Mouse (Mus musculus): ENCODE data around the gene 4933406M09Rik.

The 4933406M09Rik gene

DNA sequence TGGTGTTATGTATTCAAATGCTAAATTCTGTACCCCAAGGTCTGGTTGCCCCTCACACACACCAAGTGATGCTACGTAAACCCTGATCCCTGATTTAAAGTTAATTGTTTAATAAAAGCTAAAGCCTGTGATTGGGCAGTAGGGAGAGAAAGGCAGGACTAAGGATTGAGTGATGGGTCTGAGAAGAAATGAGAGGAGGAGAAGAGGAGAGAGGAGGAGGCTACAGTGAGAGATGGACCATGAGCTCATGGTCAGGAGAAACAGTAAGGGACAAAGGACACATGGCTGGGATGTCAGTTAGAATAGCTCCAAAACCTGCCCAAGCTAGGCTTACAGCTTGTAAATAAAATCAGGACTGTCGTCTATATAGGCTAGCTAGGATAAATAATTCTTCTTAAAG lies 4.7 kb upstream of the 4933406M09Rik start:
- DNase-seq (ENCODE audit: low spot score in 2 of 2) = no peak

DNA sequence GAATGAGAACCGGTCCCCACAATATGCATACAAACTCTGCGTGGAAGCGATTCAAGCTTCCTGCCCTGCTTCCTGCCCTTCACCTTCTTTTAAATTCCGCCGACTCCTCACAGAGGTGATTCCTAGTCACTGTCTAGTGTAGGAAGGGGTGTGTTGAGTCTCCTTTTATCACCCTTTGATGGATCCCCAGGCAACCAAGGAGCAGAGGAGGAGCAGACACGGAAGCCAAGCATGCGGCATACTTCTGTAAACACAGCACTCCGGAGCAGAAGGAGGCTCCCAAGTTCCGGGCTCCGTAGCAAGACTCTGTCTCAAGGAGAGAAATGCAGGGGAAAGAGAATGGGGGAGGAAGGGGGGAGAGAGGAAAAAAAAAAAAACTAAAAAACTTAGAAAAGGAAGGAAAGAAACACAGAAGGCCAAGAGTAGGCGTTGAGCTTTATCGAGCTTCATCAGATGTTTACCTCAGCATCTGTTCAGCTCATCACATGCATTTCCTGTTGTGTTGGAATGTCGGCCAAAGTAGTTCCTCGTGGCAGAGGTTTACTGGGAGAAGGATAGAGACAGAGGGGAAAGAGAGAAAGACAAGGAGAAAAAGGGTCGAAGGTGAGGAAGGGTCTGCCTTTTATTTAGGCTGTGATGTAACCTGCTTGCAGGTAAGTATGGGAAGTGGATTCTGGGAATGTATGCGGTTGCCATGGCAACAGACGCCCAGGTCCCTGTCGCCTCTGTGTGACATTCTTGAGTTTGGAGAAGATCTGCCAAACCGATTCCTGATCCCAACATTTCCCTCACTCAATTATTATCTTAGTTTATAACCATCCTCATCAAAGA lies 3.7 kb upstream of the 4933406M09Rik start:
- DNase-seq (ENCODE audit: low spot score in 2 of 2) = no peak

DNA sequence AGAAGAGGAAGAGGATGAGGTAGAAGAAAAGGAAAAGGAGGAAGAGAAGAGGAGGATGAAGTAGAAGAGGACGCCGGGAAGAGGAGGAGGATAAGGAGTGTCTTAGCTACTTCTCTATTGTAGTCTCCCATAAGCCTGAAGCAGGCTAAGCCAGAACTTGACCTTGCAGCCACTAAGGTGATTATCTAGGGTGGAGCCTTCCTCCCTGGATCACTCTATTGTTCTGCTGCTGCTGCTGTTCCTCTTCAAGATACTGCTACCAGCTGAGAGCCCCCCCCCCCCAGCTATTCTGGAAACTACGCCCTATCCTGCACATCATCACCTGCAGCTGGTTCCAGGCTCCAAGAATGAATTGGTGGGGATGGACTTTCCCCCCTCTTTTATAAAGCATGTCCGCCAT lies 1.2 kb upstream of the 4933406M09Rik start:
- no peak for DNase-seq (ENCODE audit: low spot score in 2 of 2)

DNA sequence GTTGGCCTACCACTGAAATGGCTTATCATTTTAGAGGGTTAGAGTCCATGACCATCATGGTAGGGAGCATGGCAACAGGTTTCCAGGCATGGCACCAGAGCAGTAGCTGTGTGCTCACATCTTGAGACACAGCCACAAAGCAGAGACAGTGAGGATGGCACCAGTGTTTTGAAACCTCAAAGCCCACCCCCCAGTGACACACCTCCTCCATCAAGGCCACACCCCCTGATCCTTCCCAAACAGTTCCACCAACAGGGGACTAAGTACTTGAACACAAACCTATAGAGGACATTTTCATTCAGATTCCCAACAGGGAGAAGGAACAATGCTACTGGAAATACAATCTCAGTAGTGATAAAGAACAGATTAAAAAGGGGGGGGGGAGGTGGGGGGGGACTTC lies 564 bp upstream of the 4933406M09Rik start:
- DNase-seq (ENCODE audit: low spot score in 2 of 2) = no peak

DNA sequence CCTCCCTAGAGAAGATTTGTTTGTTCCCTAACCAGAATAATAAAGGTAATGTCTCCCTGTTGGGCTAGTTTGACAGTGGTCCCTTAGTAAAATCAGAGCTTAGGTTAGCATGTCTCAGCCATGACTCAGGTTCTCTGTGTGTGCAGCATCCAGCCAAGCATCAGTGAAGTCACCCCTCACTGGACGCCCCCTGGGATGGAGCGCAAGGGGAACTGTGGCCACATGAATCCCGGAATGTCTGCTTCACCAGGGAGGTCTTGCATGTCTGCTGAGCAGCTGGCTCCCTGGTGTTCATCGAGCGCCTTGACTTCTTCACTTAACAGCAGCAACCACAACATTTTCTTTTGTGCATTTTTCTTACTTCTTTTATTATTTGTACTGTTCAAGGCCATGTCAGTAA lies 8.1 kb downstream of the 4933406M09Rik start:
- DNase-seq (ENCODE audit: low spot score in 2 of 2) = no peak

DNA sequence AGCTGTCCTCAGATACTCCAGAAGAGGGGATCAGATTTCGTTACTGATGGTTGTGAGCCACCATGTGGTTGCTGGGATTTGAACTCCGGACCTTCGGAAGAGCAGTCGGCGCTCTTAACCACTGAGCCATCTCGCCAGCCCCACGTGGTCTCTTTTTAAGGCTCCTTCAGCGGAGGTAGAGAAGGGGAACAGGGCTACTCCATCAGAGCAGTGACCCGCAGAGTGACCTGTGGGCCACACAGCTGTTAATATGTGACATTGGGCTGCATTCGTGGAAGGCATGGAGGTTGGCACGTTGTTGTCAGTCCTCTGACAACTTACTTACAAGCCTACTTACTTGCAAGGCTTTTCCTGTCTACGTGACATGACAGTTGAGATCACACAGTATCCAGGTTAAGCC lies 12.5 kb downstream of the 4933406M09Rik start:
- no peak for DNase-seq (ENCODE audit: low spot score in 2 of 2)

DNA sequence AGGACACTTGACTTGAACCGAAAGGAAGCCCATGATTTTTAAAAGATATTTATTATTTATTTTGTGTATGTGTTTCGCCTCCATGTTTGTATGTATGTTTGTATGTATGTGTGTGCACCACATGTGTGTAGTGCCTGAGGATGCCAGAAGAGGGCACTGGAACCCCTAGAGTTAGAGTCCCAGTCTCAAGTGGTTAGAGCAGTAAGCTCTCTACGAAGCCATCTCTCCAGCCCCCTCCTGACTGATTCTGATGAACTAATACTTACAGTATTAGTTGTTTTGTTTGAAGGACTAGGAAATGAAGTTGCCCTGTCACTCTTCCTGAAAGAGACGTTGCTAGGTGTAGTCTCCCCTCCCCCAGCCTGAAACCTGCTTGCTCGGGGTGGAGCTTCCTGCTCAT lies 14.0 kb downstream of the 4933406M09Rik start:
- no peak for DNase-seq (ENCODE audit: low spot score in 2 of 2)

DNA sequence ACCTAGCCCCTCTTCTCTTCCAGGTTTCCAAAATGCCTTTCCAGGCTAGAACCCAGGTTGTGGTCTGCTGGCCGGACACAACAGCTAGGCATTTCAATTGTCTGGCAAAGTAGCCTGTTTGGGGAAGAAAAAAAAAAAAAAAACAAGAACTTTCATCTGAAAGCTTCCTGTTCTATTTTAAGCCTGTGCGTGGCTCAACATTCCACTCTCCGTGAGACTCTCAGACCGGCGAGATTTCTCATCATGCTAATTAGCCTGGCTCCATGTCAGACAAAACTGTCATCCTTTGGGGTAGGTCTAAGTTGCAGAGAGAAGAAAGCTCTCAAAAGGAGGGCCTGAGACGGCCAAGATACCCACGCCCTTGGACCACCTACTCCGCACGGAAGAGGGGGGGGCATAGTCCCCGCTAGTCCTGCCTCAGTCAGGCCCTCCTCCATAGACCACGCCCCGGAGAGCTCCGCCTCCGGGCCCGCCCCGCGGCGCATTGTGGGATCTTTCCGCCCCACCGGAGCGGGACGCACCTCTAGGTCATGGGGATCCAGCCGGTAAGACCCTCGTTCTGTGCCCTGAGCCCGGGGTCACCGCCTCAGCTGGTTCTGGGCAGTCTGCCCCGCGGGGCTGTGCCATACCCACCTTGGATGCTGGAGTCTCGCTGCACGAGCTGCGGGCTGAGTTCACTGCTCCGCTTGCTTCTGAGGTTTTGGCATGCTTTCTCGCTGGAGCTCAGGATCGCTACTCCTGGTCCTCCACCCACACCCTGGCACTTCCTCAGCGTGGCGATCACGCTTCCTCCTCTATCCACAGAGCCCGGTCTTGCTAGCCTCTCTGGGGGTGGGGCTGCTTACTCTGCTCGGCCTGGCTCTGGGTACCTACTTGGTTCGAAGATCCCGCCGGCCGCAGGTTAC lies 20.0 kb downstream of the 4933406M09Rik start, which contains the start of gene Cyb5r1:
TSS of gene Cyb5r1 (plus strand) at position 51 of the 905 bp plus-strand sequence.
- DNase-seq (ENCODE audit: low spot score in 2 of 2) = peak; percentile 65 to 80

DNA sequence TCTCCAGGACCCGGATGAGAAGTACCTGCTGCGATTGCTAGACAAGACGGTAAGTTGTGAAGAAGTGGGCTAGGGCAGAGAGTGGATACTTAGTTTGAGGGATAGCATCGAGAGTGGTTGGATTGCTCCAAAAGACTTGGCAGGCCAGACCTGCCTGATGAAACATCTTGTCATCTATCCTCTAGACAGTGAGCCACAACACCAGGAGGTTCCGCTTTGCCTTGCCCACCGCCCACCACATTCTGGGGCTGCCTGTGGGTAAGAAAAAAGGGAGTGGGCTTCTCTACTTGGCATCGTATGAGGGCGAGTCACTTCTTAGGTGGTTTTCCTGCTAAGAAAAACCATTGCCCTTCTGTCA lies 20.7 kb downstream of the 4933406M09Rik start:
- DNase-seq (ENCODE audit: low spot score in 2 of 2) = no peak

DNA sequence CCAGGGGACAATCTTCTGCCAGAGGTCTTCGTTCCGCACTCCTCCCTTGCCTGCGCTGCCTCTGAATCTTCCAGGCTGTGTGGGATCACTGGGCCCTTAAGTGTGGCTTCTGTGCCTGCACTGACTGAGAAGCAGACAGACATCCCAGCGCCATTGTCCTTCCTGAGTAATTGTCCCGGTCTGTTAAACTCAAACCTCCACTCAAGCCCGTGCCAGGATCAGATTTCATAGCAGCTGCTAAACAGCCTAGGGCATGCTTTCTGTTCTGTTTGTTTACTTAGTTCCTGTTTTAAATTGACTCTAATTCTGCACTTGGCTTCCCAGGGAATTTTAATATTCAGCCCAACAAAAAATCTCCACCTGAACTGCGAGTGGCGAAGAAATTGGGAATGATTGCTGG lies 22.3 kb downstream of the 4933406M09Rik start:
- no peak for DNase-seq (ENCODE audit: low spot score in 2 of 2)

DNA sequence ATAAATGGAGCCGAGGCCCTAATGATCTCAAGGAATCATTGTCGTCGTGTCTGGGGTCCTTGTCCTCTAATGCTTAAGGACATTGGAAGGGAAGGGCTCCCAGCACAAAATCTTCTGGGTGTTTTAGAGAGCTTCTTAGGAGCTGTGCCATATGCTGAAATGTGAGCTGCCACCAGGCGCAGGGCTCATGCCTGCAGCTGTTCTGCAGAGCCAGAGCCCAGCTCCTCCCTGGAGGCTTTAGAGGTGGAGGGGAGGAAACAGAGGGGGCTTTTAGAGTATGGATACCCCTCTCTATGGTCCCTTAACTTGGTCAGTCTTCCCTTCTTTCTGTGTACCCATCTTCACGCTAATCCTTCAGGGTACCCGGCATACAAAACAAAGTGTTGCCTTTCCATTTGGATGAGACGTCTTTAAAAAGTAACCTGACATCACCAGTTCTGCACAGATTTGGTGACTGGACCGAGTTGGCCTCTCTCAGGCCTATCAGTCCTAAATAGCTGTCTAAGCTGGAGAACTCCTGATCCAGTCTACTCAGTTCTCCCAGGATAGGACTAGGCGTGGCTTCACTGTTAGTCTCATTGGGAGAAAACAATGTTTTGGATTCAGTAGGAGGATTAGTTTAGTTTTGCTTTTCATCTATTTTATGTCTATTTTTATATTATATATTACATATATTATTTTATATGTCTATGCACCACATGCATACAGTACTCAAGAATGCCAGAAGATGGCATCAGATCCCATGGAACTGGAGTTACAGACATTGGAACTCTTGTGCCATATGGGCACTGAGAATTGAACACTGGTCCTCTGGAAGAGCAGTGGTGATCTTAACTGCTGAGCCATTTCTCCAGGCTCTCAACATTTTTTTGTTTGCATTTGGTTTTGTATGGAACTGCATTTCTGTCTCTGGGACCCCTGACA lies 26.2 kb downstream of the 4933406M09Rik start:
- DNase-seq (ENCODE audit: low spot score in 2 of 2) = no peak

DNA sequence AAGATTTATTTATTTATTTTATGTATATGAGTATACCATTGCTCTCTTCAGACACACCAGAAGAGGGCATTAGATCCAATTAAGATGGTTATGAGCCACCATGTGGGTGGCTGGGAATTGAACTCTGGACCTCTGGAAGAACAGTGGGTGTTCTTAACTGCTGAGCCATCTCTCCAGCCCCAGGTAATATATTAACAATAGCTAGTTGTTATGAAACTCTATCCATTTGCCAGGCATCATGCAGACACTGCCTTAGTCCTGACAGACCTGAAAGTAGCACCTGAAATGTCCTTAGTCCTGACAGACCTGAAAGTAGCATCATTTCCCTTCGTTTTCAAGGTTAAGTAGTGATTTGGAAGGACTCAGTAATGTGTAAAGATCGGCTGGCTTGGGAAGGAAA lies 28.3 kb downstream of the 4933406M09Rik start:
- DNase-seq (ENCODE audit: low spot score in 2 of 2) = no peak

DNA sequence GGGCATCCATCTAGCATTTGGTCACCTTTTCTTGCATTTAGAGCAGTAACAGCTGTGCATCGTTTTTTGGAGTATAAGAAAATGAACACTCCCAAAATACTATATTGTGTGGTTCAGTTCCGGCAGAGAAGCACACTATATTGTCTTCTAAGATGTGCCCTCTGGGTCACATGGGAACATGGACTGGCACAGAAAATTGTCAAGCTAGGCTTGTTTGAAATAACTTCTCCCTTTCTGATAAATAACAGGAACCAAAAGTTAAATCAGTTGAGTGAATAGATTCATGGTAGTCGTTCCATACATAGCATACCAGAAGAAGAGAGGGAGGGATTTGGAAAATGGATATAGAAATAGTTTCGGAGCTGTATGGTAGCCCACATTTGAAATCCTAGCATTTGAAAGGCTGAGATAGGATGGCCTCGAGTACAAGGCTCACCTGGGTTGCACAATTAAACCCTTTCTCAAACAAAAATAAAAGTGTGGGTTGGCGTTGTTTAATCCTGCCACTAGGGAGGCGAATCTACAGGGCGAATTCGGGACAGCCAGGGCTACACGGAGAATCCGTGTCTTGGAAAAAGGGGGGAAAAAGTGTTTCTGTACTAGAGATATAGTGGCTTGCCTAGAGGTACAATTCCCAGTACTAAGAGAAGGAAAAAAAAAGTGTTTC lies 28.9 kb downstream of the 4933406M09Rik start:
- DNase-seq (ENCODE audit: low spot score in 2 of 2) = no peak

DNA sequence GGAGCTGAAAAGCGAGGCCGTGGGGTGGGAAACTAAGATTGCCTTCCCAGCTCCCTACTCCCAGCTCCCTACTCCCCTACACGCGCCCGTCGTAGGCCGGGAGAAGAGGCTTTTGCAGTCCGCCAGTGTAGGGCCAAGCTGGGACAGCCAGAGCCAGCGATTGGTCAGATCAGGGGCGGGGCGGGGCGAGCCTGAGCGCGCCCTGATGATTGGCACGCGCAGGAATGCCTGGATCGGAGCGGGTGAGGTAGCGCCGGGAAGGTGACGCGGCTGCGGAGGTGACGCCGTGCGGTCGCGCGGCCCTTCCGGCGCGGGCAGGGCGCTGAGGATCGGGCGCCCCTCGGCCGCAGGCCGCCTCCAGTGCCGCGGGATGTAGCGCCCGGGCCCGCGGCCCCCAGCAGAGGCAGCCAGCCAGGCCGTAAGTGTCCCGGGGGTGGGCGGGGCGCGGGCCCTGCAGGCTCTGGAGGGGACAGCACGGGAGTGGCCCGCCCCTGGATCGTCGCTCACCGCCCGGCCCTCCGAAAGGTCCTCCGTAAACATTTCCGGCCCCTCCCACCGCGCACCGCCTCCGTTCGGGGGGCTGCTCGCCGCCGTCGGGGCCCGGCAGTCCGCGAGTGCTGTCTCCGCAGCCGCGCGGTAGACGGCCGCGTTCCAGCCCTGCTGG lies 29.6 kb downstream of the 4933406M09Rik start, which contains the start of gene Adipor1:
TSS of gene Adipor1 (plus strand) at position 211 of the 664 bp plus-strand sequence.
- peak; percentile 93 to 97 for DNase-seq (ENCODE audit: low spot score in 2 of 2)

DNA sequence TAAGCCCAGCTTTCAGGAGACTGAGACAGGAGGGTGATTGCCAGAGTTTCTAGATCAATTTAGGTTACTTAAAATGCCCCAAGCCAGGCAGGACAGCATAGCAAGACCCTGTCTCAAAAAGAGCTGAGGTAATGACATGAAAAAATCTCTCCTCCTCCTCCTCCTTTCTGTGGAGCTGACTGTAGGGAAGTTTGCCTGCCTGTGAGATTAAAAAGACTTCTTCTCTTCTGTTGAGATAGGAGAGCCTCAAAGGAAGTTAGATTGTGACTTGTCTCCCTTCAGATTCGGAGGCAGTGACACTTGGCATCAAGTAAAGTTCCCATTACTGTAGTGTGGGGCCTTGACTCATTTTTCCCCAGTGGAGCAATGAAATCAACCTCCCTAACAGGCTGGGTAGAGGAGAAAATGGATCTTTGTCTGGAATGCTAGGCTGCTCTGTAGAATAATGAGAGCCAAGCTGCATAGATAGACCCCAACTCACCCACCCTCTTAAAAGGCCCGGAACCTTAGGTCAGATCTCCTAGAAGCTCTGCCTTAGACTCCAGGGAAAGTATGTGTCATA lies 32.8 kb downstream of the 4933406M09Rik start:
- DNase-seq (ENCODE audit: low spot score in 2 of 2) = no peak

DNA sequence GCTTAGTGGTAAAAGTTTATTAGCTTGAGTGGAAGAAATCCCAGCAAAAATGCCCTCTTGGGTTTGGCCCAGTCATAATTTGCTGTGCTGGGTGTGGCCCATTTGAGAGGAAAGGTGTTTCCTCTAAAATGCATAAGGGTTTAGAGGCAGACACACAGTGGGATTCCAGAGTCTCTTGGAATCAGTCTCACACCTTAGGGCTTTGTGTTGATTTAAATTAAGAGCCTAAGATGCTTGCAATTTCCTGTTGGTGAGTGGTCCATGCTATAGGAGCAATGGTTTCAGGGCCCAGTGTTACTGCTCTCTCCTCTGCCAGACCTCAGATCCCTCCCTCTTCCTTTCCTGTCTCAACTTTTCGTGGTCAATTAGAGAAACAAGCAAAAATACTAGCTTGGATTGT lies 33.4 kb downstream of the 4933406M09Rik start:
- no peak for DNase-seq (ENCODE audit: low spot score in 2 of 2)

DNA sequence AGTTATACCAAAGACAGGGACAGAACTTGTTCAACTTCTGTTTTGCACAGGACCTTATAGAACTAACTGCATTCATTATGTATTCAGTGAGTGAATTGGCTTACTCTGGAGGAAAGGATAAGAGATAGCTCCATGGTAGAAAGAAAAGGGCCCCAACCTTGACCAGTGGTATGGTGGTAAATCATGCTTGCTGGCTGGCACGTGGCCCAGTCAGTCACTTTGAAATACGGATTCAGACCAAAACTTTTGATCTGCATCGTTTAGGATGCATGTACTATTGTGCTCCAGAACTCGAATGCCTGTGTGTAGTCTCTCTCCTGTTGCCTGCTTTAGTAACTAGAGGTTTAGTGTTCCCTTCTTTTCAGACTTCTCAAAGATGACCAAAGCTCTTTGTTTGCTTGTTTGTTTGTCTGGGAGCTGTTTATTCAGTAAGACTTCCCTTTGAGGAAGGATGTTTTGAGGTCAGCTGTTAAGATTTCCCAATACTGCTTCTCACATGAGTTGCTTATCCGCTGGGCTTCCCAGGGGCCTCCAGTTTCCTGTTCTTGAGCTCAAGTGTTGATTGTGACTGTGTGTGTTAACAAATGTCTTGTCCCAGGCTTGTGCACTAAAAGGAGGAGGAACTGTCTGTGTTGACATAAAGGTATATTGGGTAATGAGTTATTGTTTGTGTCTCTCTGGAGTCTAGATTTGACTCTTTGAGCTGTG lies 34.2 kb downstream of the 4933406M09Rik start:
- no peak for DNase-seq (ENCODE audit: low spot score in 2 of 2)

DNA sequence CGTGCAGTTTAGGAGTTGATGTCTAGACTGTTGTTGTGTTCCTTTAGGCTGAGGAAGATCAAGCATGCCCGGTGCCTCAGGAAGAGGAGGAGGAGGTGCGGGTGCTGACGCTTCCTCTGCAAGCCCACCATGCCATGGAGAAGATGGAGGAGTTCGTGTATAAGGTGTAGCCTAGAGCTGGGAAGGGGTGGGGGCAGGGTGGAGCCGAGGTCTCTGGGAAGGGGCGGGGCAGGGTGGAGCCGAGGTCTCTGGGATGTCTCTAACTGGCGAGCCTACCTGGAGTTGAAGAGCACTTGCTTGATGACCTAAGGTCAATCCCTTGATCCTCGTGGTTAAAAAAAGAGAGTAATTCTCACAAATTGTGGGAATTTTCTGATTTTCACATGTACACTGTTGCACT lies 38.2 kb downstream of the 4933406M09Rik start:
- DNase-seq (ENCODE audit: low spot score in 2 of 2) = no peak

DNA sequence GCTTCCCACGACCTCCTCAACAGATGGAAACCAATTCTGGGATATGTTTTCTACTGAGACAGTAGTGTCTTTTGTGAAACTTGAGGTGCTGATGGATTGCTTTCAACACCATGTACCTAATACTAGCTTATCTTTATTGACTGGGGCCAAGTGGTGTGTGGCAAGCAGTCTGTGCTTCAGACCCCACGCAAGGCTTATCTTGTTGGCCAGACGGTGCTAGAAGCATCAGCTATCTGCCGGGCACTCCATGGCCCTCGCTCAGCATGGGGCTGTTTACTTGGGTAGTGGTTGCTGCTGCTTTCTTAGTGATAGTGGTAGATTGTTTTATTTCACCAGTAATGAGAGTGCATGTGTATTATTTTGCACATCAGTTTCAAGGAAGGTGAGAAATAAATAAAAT lies 40.5 kb downstream of the 4933406M09Rik start:
- no peak for DNase-seq (ENCODE audit: low spot score in 2 of 2)

All from urinary bladder, postnatal 36 days (tissue).